Comparison of ENCODE assay signal across 12 mouse cellular contexts in the genomic region with DNA sequence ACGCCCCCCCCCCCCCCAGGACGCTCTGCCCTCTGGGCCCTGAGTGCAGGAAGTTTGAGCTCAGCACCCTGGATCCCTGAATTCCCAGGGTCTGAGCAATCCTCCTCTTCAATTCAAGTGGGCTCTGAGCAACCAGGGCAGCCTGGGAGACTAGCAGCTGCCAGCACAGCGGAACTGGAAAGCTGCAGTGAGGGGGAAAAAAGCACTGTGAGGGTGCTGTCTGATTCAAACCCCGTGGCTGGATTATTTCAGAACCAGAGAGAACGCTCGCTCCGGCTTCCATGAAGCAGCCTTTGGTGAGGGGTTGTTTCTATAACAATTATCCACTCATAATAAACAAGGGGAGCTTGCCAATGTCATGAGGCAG.
A peak's percentile ranks its signal among the peaks of the same experiment; 100 is the strongest.
DNase-seq lines count a peak whose midpoint lies in the region; ATAC-seq lines count a peak whose summit lies in the region.
"Had no signal": no experiment of that assay in that cellular context is flagged by ENCODE, and none has a peak within 500 bp of the region (broad histone marks: within the 10 kb centered on the region; RNA-seq: fewer than 3 reads in every experiment).

No protein-coding gene starts in this region.

- H3K4me2 ChIP-seq in heart, embryonic 13.5 days: 0 out of 2 replicates have a peak overlapping the region, but pooled peaks have one; percentile 13
- no peak overlapping the region for H3K4me2 ChIP-seq in forebrain, embryonic 12.5 days
- no peak overlapping the region for H3K4me2 ChIP-seq in midbrain, embryonic 16.5 days (ENCODE audit: low read length)

- H3K27me3 ChIP-seq in heart, embryonic 13.5 days (replicated peaks): peaks cover 9% of the 10 kb centered on the region; the same call in 1 of the 2 replicates
- no peaks in the 10 kb centered on the region for H3K27me3 ChIP-seq in forebrain, embryonic 12.5 days
- no peaks in the 10 kb centered on the region for H3K27me3 ChIP-seq in midbrain, embryonic 16.5 days (ENCODE audit: control insufficient read depth, insufficient read depth, low read depth, low read length)

- no peak for DNase-seq in heart, postnatal 10 days
- DNase-seq in lung, postnatal 10 days: peak; percentile 22
- no peak for DNase-seq in lung, postnatal 4 days
- DNase-seq in gastrocnemius, postnatal 25 days: no peak
- DNase-seq in left cerebral cortex, postnatal 10 days (ENCODE audit: extremely low spot score in 1 of 2, low spot score in 2 of 2): no peak
- DNase-seq: adrenal gland, postnatal 14 days; cerebellum, adult 18-20 months; kidney, adult 11 months; liver, postnatal 0 days had no signal

- peaks cover 44% of the 10 kb centered on the region for H3K4me1 ChIP-seq in heart, embryonic 13.5 days
- H3K4me1 ChIP-seq in forebrain, embryonic 12.5 days: peaks cover 40% of the 10 kb centered on the region
- peaks cover 31% of the 10 kb centered on the region; the same call in 1 of the 2 replicates for H3K4me1 ChIP-seq in midbrain, embryonic 16.5 days (ENCODE audit: control insufficient read depth, insufficient read depth, low read length)

- 24% methylated on average over 7 of the region's 7 CpGs for WGBS in heart, embryonic 13.5 days
- WGBS in forebrain, embryonic 12.5 days: 36% methylated on average over 7 of the region's 7 CpGs
- WGBS in midbrain, embryonic 16.5 days: 34% methylated on average over 6 of the region's 7 CpGs

- no peaks in the 10 kb centered on the region for H3K9me3 ChIP-seq in heart, embryonic 13.5 days
- no peaks in the 10 kb centered on the region for H3K9me3 ChIP-seq in forebrain, embryonic 12.5 days
- no peaks in the 10 kb centered on the region for H3K9me3 ChIP-seq in midbrain, embryonic 16.5 days (replicated peaks; ENCODE audit: control insufficient read depth, low read length, poor library complexity, severe bottlenecking)

- H3K27ac ChIP-seq in heart, embryonic 13.5 days (replicated peaks): peak overlapping the region; percentile 20; the same call in 1 of the 2 replicates
- peak overlapping the region; percentile 68 for H3K27ac ChIP-seq in forebrain, embryonic 12.5 days
- 0 out of 2 replicates have a peak overlapping the region, but pooled peaks have one; percentile 12 for H3K27ac ChIP-seq in midbrain, embryonic 16.5 days (ENCODE audit: low read length)

- ATAC-seq in heart, embryonic 13.5 days (ENCODE audit: extremely low read depth, insufficient number of reproducible peaks, low FRiP score, low TSS enrichment): no peak
- ATAC-seq in forebrain, embryonic 12.5 days (ENCODE audit: low FRiP score): no peak
- ATAC-seq in midbrain, embryonic 16.5 days: no peak
- ATAC-seq: liver, postnatal 0 days had no signal

- peak overlapping the region; percentile 56 for H3K9ac ChIP-seq in heart, embryonic 13.5 days
- H3K9ac ChIP-seq in forebrain, embryonic 12.5 days: no peak overlapping the region
- no peak overlapping the region; the same call in 1 of the 2 replicates for H3K9ac ChIP-seq in midbrain, embryonic 16.5 days (ENCODE audit: low read depth, low read length)
- H3K9ac ChIP-seq: liver, postnatal 0 days had no signal

- H3K4me3 ChIP-seq in heart, embryonic 13.5 days: no peak overlapping the region
- no peak overlapping the region for H3K4me3 ChIP-seq in forebrain, embryonic 12.5 days (replicated peaks)
- H3K4me3 ChIP-seq in midbrain, embryonic 16.5 days (ENCODE audit: low read depth, low read length): no peak overlapping the region

- H3K36me3 ChIP-seq in heart, embryonic 13.5 days: no peaks in the 10 kb centered on the region
- H3K36me3 ChIP-seq in forebrain, embryonic 12.5 days (replicated peaks): no peaks in the 10 kb centered on the region
- no peaks in the 10 kb centered on the region for H3K36me3 ChIP-seq in midbrain, embryonic 16.5 days (ENCODE audit: control insufficient read depth, insufficient read depth, low read length)

- intact Hi-C loops in heart, postnatal 10 days (cut with DNase I): no loop called here
- intact Hi-C loops in left cerebral cortex, postnatal 10 days (cut with DNase I): no loop called here

Comparison
In these comparisons a context has a peak if more than half of its experiments do, and no peak if none do; other contexts are left out.
1. H3K27ac ChIP-seq: peak in every context shown above with its lines; median percentile 68 in forebrain, embryonic 12.5 days; 20 in heart, embryonic 13.5 days; 12 in midbrain, embryonic 16.5 days.